14 mouse cellular contexts compared by ENCODE assay signal in the genomic region with DNA sequence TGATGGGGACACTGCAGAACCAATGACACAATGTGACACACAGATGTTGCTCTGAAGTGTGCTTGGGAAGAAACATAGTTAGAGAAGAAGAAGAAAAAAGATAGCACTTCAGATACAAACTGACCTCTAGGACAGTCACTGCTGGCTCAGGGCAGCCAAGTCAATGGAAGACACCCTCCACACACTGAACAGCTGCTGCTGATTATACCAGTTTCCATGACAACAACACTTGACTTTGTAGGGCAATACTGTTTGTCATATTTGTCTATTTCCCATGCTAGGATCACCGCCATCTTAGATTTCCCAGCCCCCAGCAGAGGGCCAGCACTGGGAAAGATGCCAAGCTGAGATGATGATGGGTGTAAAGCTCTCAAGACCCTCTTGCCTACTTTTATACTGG. TPM values are rescaled to one million over a fixed set of nuclear protein-coding genes. Genes with fewer than 3 reads are reported as not detected.
DNase-seq lines count a peak whose midpoint lies in the region; ATAC-seq and TF ChIP-seq lines count a peak whose summit lies in the region.
"Had no signal": no experiment of that assay in that cellular context is flagged by ENCODE, and none has a peak within 500 bp of the region (broad histone marks: within the 10 kb centered on the region; RNA-seq: fewer than 3 reads in every experiment).

No protein-coding gene starts in this region.

- WGBS in heart, embryonic 11.5 days (ENCODE audit: insufficient replicate concordance) = 79% methylated on average over 1 of the region's 1 CpGs
- WGBS in heart, postnatal 0 days = 76% methylated on average over 1 of the region's 1 CpGs

- TF ChIP-seq POLR2A in brain, embryonic 14.5 days (IDR thresholded peaks at IDR 0.05; ENCODE audit: borderline replicate concordance, extremely low read depth, insufficient read depth, insufficient read length, poor library complexity, severe bottlenecking) = no peak

- no peak for ATAC-seq in heart, embryonic 11.5 days (replicated peaks; ENCODE audit: insufficient number of reproducible peaks, low FRiP score, low TSS enrichment)
- no peak for ATAC-seq in heart, postnatal 0 days (ENCODE audit: insufficient read depth, low read depth)

- no peak for DNase-seq in heart, postnatal 14 days
- DNase-seq in left cerebral cortex, postnatal 4 days = peak; percentile 29
- DNase-seq in left cerebral cortex, adult 11 months (ENCODE audit: low spot score) = no peak
- DNase-seq in brain, embryonic 14.5 days (ENCODE audit: low read depth) = peak; percentile 50
- DNase-seq in heart, postnatal 0 days (ENCODE audit: low spot score) = no peak
- no peak for DNase-seq in testis, postnatal 14 days (ENCODE audit: low spot score)
- DNase-seq: cerebellum, postnatal 25 days; kidney, postnatal 25 days; lung, postnatal 10 days; thymus, postnatal 25 days had no signal

- no peaks in the 10 kb centered on the region for H3K36me3 ChIP-seq in heart, embryonic 11.5 days (ENCODE audit: control insufficient read depth, insufficient read depth, low read length)
- no peaks in the 10 kb centered on the region for H3K36me3 ChIP-seq in heart, postnatal 0 days (replicated peaks; ENCODE audit: control insufficient read depth, insufficient read depth, low read length)
- H3K36me3 ChIP-seq: limb, embryonic 15.5 days had no signal

- TF ChIP-seq CTCF in brain, embryonic 14.5 days (IDR thresholded peaks at IDR 0.05; ENCODE audit: borderline replicate concordance, extremely low read depth, insufficient read depth, insufficient read length) = no peak
- TF ChIP-seq CTCF in heart, postnatal 0 days (IDR thresholded peaks at IDR 0.05; ENCODE audit: low read depth) = no peak

- no peaks in the 10 kb centered on the region for H3K27me3 ChIP-seq in heart, embryonic 11.5 days (ENCODE audit: control insufficient read depth, insufficient read depth, low read length)
- no peaks in the 10 kb centered on the region for H3K27me3 ChIP-seq in heart, postnatal 0 days (ENCODE audit: control insufficient read depth, insufficient read depth, low read length)
- H3K27me3 ChIP-seq: limb, embryonic 15.5 days had no signal

- intact Hi-C loops in heart, postnatal 14 days (cut with DNase I) = no loop called here
- intact Hi-C loops in left cerebral cortex, postnatal 4 days (cut with DNase I) = no loop called here

- H3K9me3 ChIP-seq in heart, embryonic 11.5 days (replicated peaks; ENCODE audit: control insufficient read depth, low read length) = no peaks in the 10 kb centered on the region
- H3K9me3 ChIP-seq in heart, postnatal 0 days (replicated peaks; ENCODE audit: control insufficient read depth, low read length) = no peaks in the 10 kb centered on the region
- H3K9me3 ChIP-seq: limb, embryonic 15.5 days had no signal

- H3K4me1 ChIP-seq in heart, embryonic 11.5 days (ENCODE audit: control insufficient read depth, insufficient read depth, low read length) = peaks cover 16% of the 10 kb centered on the region
- peaks cover 34% of the 10 kb centered on the region for H3K4me1 ChIP-seq in heart, postnatal 0 days (ENCODE audit: control insufficient read depth, insufficient read depth)

- no peak for TF ChIP-seq EP300 in heart, postnatal 0 days (IDR thresholded peaks at IDR 0.05; ENCODE audit: low read depth)

- no peak overlapping the region for H3K4me2 ChIP-seq in heart, embryonic 11.5 days
- no peak overlapping the region for H3K4me2 ChIP-seq in heart, postnatal 0 days (ENCODE audit: low read depth, low read length)
- H3K4me2 ChIP-seq: limb, embryonic 15.5 days had no signal

- peak overlapping the region; percentile 90 for H3K27ac ChIP-seq in heart, embryonic 11.5 days (ENCODE audit: low read depth, low read length)
- peak overlapping the region; percentile 97 for H3K27ac ChIP-seq in heart, postnatal 0 days (ENCODE audit: low read depth)
- H3K27ac ChIP-seq: hindbrain, postnatal 0 days; limb, embryonic 15.5 days had no signal

- no peak overlapping the region for H3K4me3 ChIP-seq in heart, embryonic 11.5 days (ENCODE audit: low read depth, low read length)
- no peak overlapping the region for H3K4me3 ChIP-seq in heart, postnatal 0 days (ENCODE audit: low read depth, low read length)
- H3K4me3 ChIP-seq: left cerebral cortex, adult 2 months; limb, embryonic 15.5 days had no signal

- H3K9ac ChIP-seq in heart, embryonic 11.5 days (ENCODE audit: low read depth, low read length) = no peak overlapping the region
- H3K9ac ChIP-seq in heart, postnatal 0 days (replicated peaks; ENCODE audit: low read depth, low read length) = no peak overlapping the region
- H3K9ac ChIP-seq: limb, embryonic 15.5 days had no signal

RNA-seq across cellular contexts. Expression of a gene that starts 22.7 kb away (rescaled TPM):
- polyA plus RNA-seq in heart, embryonic 11.5 days (2014; fragmentation: Nextera tagmentation; extraction: Ambion mirVana) = 4.2 and 5.0 TPM in 2 replicates
- 10 to 100 TPM; 33.0 to 33.6 TPM for total RNA-seq in heart, postnatal 14 days (2021)
- 10 to 100 TPM; 55.1 to 58.8 TPM for total RNA-seq in left cerebral cortex, postnatal 4 days (2021)
- 10.4 and 12.1 TPM in 2 replicates for polyA plus RNA-seq in brain, embryonic 14.5 days (2012; rRNA removed)
- 27.1 and 29.5 TPM in 2 replicates for total RNA-seq in heart, postnatal 0 days (2014; rRNA removed; ENCODE audit: low replicate concordance)
- polyA plus RNA-seq in heart, postnatal 0 days (2015; fragmentation: Nextera tagmentation; extraction: Ambion mirVana) = 2.4 and 2.8 TPM in 2 replicates

Comparison
In these comparisons a context has a peak if more than half of its experiments do, and no peak if none do; other contexts are left out.
1. DNase-seq: peak in left cerebral cortex, postnatal 4 days (single experiment) and brain, embryonic 14.5 days (single experiment); none in heart, postnatal 14 days (0 of 2), left cerebral cortex, adult 11 months (single experiment), heart, postnatal 0 days (single experiment) and testis, postnatal 14 days (single experiment).